Mouse (Mus musculus): Measurements from ENCODE around the gene Trpm3.

DNA sequence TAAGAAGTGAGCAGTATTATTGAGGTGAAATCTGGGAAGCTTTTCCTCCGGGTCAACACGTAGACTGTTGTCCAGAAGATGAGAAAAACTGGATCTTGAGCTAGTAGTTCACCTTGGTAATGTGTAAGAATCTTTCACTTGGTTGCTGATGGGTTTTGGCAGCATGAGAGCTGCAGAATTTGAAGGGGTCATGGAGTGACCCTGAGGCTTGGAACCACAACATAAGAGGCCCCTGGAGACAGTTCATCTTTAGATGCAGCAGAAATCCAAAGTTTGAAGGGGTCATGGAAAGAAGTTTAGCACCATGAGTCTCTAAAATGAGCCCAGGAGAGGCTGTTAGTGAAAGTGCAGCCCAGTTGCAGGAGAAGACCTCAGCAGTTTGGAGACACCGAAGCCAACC, 279.4 kb downstream of the Trpm3 start:
- no peak for TF ChIP-seq CTCF (IDR thresholded peaks at IDR 0.05; ENCODE audit: low read depth)
- TF ChIP-seq EP300 (IDR thresholded peaks at IDR 0.05; ENCODE audit: low read depth), result no peak
